Mouse (Mus musculus): Measurements from ENCODE around the gene Tcf7l2. TPM values are rescaled to one million over a fixed set of nuclear protein-coding genes. Genes with fewer than 3 reads are reported as not detected.

Tcf7l2 gene
- total and polyA plus RNA-seq, 2 experiments from 2014 or later = 3.0 to 38.6 TPM

DNA sequence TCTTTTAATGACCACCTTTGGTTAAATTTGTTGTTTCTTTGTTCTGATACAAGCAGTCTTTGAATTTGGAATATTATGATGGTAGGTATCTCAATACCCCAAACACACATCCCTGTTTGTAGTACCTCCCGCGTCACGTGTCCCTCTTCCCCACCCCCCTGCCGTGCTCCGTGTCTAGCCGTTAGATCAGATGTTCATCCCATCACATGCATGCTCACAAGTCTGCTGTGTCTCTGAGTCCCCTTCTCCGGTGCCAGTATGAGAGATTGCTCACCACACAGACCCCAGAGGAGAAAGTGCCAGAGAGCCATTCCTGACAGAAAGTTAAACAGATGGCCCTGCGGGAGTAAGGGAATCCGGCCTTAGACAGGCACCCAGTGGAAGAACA, 186.0 kb downstream of the Tcf7l2 start:
- H3K36me3 ChIP-seq (replicated peaks; ENCODE audit: control insufficient read depth, insufficient read depth, low read length) = peaks cover 50% of the 10 kb centered on the region
- 82% methylated on average over 9 of the region's 9 CpGs for WGBS

DNA sequence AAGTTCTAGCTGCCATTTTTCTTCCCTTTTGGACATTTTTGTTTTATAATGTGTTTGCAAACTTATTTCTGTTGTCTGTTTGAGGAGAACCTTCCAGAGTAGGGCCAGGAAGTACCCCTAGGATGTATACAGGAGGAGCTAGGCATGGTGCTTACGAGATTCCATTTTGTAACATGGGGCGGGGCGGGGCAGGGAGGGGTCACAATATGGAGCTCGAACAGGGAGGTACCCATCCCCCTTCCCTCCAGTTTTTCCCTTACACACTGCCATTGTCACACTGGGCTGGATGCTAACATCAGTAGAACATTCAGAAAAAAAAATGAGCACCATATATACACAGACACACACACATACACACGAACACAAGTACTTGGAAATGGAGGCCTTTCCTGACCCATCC, 187.1 kb downstream of the Tcf7l2 start:
- Histone ChIP-seq H3K9me3 (replicated peaks; ENCODE audit: control insufficient read depth, low read length) (no peaks in the 10 kb centered on the region), H3K27me3 (ENCODE audit: control insufficient read depth, insufficient read depth, low read length) (no peaks in the 10 kb centered on the region), H3K4me3 (ENCODE audit: low read depth, low read length) (no peak overlapping the region), H3K27ac (ENCODE audit: low read depth) (no peak overlapping the region), H3K4me2 (ENCODE audit: low read depth, low read length) (no peak overlapping the region), H3K36me3 (replicated peaks; ENCODE audit: control insufficient read depth, insufficient read depth, low read length) (peaks cover 42% of the 10 kb centered on the region), H3K4me1 (ENCODE audit: control insufficient read depth, insufficient read depth) (no peaks in the 10 kb centered on the region), H3K9ac (replicated peaks; ENCODE audit: low read depth, low read length) (no peak overlapping the region)
- DNase-seq (ENCODE audit: low spot score) = no peak
- no peak for ATAC-seq (ENCODE audit: insufficient read depth, low read depth)
- TF ChIP-seq EP300 (IDR thresholded peaks at IDR 0.05; ENCODE audit: low read depth) (no peak), CTCF (IDR thresholded peaks at IDR 0.05; ENCODE audit: low read depth) (no peak)
- WGBS = 88% methylated on average over 5 of the region's 5 CpGs

More for the DNA sequence above, 186.0 kb downstream of the Tcf7l2 start:
- H3K4me3 ChIP-seq (ENCODE audit: low read depth, low read length) = no peak overlapping the region
- ATAC-seq (ENCODE audit: insufficient read depth, low read depth) = no peak
- TF ChIP-seq EP300 (IDR thresholded peaks at IDR 0.05; ENCODE audit: low read depth) (no peak), CTCF (IDR thresholded peaks at IDR 0.05; ENCODE audit: low read depth) (no peak)
- H3K27ac ChIP-seq (ENCODE audit: low read depth) = no peak overlapping the region
- H3K4me2 ChIP-seq (ENCODE audit: low read depth, low read length) = no peak overlapping the region
- no peak overlapping the region for H3K9ac ChIP-seq (replicated peaks; ENCODE audit: low read depth, low read length)
- no peaks in the 10 kb centered on the region for H3K9me3 ChIP-seq (replicated peaks; ENCODE audit: control insufficient read depth, low read length)
- no peaks in the 10 kb centered on the region for H3K4me1 ChIP-seq (ENCODE audit: control insufficient read depth, insufficient read depth)
- DNase-seq (ENCODE audit: low spot score) = no peak
- H3K27me3 ChIP-seq (ENCODE audit: control insufficient read depth, insufficient read depth, low read length) = no peaks in the 10 kb centered on the region

DNA sequence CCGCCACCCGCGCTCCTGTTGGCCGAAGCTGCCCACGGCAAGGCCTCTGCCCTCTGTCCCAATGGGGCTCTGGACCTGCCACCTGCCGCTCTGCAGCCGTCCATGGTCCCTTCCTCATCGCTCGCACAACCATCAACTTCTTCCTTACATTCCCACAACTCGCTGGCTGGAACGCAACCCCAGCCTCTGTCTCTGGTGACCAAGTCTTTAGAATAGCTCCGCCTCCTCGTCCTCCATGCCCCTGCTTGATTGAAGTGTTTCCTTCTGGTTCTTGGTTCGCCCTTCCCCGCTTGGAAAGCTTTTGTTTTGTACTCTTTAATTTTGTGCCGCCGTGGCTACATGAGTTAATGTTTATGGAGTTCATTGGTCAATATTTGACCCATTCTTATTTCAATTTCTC, 190.0 kb downstream of the Tcf7l2 start:
- ATAC-seq (ENCODE audit: insufficient read depth, low read depth) (no peak), DNase-seq (ENCODE audit: low spot score) (no peak)
- 94% methylated on average over 17 of the region's 17 CpGs for WGBS
- no peak overlapping the region for H3K9ac ChIP-seq (replicated peaks; ENCODE audit: low read depth, low read length)
- no peaks in the 10 kb centered on the region for H3K27me3 ChIP-seq (ENCODE audit: control insufficient read depth, insufficient read depth, low read length)
- no peak overlapping the region for H3K4me3 ChIP-seq (ENCODE audit: low read depth, low read length)
- no peaks in the 10 kb centered on the region for H3K9me3 ChIP-seq (replicated peaks; ENCODE audit: control insufficient read depth, low read length)
- H3K36me3 ChIP-seq (replicated peaks; ENCODE audit: control insufficient read depth, insufficient read depth, low read length) = peaks cover 29% of the 10 kb centered on the region
- no peak overlapping the region for H3K27ac ChIP-seq (ENCODE audit: low read depth)
- TF ChIP-seq CTCF (IDR thresholded peaks at IDR 0.05; ENCODE audit: low read depth) (no peak), EP300 (IDR thresholded peaks at IDR 0.05; ENCODE audit: low read depth) (no peak)
- no peaks in the 10 kb centered on the region for H3K4me1 ChIP-seq (ENCODE audit: control insufficient read depth, insufficient read depth)
- no peak overlapping the region for H3K4me2 ChIP-seq (ENCODE audit: low read depth, low read length)

DNA sequence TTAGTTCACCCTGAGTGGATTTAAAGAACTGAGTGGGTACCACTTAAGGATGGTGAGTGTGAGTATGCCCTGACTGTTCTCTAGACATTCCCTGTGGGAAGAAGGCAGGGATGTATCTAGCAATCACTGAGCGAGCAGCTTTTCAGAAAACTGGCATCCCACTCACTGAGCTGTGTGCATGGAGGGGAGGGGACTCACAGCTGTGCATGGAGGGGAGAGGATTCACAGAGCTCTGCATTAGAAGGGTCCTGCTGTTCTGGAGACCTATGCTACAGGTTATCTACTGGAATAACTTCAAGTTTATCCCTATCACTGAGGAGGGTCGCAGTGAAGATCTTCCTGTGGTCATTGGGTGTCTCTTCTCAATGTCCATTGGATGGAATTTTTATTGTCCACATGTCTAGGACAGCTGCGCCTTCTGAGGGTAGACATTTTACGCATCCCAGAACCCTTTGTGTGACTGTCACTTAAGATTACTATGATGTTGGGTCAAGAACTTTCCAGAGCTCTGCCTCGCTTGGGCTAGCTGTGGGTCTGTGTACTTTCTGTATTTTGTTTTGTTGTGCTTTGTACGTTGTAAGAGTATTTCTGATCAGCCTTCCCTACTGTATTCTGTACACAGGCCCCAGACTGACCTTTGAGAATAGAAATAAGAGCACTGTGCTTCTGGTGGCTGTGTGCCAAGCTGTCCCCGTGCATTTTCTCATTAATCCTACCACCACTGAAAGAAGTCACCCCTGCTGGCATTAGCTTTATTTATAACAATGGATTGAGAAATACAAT, 192.5 kb downstream of the Tcf7l2 start:
- Histone ChIP-seq H3K36me3 (replicated peaks; ENCODE audit: control insufficient read depth, insufficient read depth, low read length) (peaks cover 15% of the 10 kb centered on the region), H3K4me2 (ENCODE audit: low read depth, low read length) (no peak overlapping the region), H3K4me3 (ENCODE audit: low read depth, low read length) (no peak overlapping the region), H3K9ac (replicated peaks; ENCODE audit: low read depth, low read length) (no peak overlapping the region), H3K27ac (ENCODE audit: low read depth) (no peak overlapping the region), H3K9me3 (replicated peaks; ENCODE audit: control insufficient read depth, low read length) (no peaks in the 10 kb centered on the region), H3K4me1 (ENCODE audit: control insufficient read depth, insufficient read depth) (no peaks in the 10 kb centered on the region), H3K27me3 (ENCODE audit: control insufficient read depth, insufficient read depth, low read length) (no peaks in the 10 kb centered on the region)
- no peak for ATAC-seq (ENCODE audit: insufficient read depth, low read depth)
- no peak for DNase-seq (ENCODE audit: low spot score)
- TF ChIP-seq EP300 (IDR thresholded peaks at IDR 0.05; ENCODE audit: low read depth) (no peak), CTCF (IDR thresholded peaks at IDR 0.05; ENCODE audit: low read depth) (no peak)
- 63% methylated on average over 7 of the region's 7 CpGs for WGBS

DNA sequence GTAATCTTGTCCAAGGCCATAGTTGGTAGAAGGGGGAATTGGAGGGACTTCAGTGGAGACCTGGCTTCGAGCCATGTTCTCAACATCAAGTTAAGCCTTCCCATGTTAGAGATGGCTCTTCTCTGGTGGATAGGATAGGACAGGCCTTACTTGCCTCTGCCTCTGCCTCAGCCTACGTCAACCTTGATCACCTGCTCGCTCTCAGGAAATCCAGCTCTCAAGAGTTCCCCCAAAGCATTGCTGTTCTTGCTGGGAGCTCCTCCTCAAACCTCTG, 193.0 kb downstream of the Tcf7l2 start:
- no peaks in the 10 kb centered on the region for H3K27me3 ChIP-seq (ENCODE audit: control insufficient read depth, insufficient read depth, low read length)
- no peak overlapping the region for H3K4me3 ChIP-seq (ENCODE audit: low read depth, low read length)
- H3K9ac ChIP-seq (replicated peaks; ENCODE audit: low read depth, low read length) = no peak overlapping the region
- no peaks in the 10 kb centered on the region for H3K9me3 ChIP-seq (replicated peaks; ENCODE audit: control insufficient read depth, low read length)
- no peak for DNase-seq (ENCODE audit: low spot score)
- no peak for TF ChIP-seq CTCF (IDR thresholded peaks at IDR 0.05; ENCODE audit: low read depth)
- TF ChIP-seq EP300 (IDR thresholded peaks at IDR 0.05; ENCODE audit: low read depth) = no peak
- H3K4me2 ChIP-seq (ENCODE audit: low read depth, low read length) = no peak overlapping the region
- 73% methylated on average over 3 of the region's 3 CpGs for WGBS
- ATAC-seq (ENCODE audit: insufficient read depth, low read depth) = no peak
- no peak overlapping the region for H3K27ac ChIP-seq (ENCODE audit: low read depth)
- peaks cover 15% of the 10 kb centered on the region for H3K36me3 ChIP-seq (replicated peaks; ENCODE audit: control insufficient read depth, insufficient read depth, low read length)
- no peaks in the 10 kb centered on the region for H3K4me1 ChIP-seq (ENCODE audit: control insufficient read depth, insufficient read depth)

DNA sequence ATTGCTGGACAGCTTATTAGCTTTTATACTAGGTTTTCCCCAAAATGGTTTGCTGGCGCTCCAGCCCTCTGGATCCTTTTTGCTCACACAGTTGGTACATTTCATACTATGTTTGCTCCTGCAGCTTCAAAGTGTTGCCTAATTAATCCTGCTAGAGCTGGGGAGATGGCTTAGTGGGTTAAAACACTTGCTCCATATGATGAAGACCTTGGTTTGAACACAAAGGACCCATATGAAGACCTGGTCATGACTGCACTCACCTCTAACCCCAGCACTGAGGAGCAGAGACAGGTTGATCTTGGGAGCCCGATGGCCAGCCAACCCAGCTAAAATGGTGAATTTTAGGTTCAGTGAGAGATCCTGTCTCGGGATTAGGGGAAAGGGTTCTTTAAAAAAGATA, 195.4 kb downstream of the Tcf7l2 start:
- no peaks in the 10 kb centered on the region for H3K4me1 ChIP-seq (ENCODE audit: control insufficient read depth, insufficient read depth)
- TF ChIP-seq CTCF (IDR thresholded peaks at IDR 0.05; ENCODE audit: low read depth) (no peak), EP300 (IDR thresholded peaks at IDR 0.05; ENCODE audit: low read depth) (no peak)
- no peak for ATAC-seq (ENCODE audit: insufficient read depth, low read depth)
- H3K9me3 ChIP-seq (replicated peaks; ENCODE audit: control insufficient read depth, low read length) = no peaks in the 10 kb centered on the region
- 90% methylated on average over 3 of the region's 3 CpGs for WGBS
- no peak for DNase-seq (ENCODE audit: low spot score)
- no peaks in the 10 kb centered on the region for H3K27me3 ChIP-seq (ENCODE audit: control insufficient read depth, insufficient read depth, low read length)
- H3K4me3 ChIP-seq (ENCODE audit: low read depth, low read length) = no peak overlapping the region
- no peak overlapping the region for H3K27ac ChIP-seq (ENCODE audit: low read depth)
- no peak overlapping the region for H3K4me2 ChIP-seq (ENCODE audit: low read depth, low read length)
- no peak overlapping the region for H3K9ac ChIP-seq (replicated peaks; ENCODE audit: low read depth, low read length)
- H3K36me3 ChIP-seq (replicated peaks; ENCODE audit: control insufficient read depth, insufficient read depth, low read length) = 0 out of 2 replicates have a peak, but pooled peaks cover 4% of the 10 kb centered on the region

Measured in heart, postnatal 0 days (tissue).